Mouse (Mus musculus) CH12F3 (cell line): ENCODE data around the gene Gm11444.

Source experiments
- in situ Hi-C: fragments of 300-500 bp; cut with MboI; formaldehyde crosslinking; loops from 2 replicates; pipeline ENCODE4 v1.14.3; 2020; ENCODE audit warnings: low sequenced_read_pairs

The Gm11444 gene

GRCm38 (mm10) chr11:85836523-85837290 lies 13.4 kb downstream of the Gm11444 start:
- in situ Hi-C loops = no loop called here

- in situ Hi-C loops = no loop called here
Observed at GRCm38 (mm10) chr11:85835753-85836522, 14.2 kb downstream of the Gm11444 start.

GRCm38 (mm10) chr11:85835001-85835752 lies 15.0 kb downstream of the Gm11444 start:
- in situ Hi-C loops = no loop called here

GRCm38 (mm10) chr11:85834386-85834931 lies 15.7 kb downstream of the Gm11444 start:
- in situ Hi-C loops = no loop called here

GRCm38 (mm10) chr11:85833761-85834385 lies 16.3 kb downstream of the Gm11444 start:
- in situ Hi-C loops = no loop called here

GRCm38 (mm10) chr11:85833081-85833521 lies 17.0 kb downstream of the Gm11444 start:
- in situ Hi-C loops = no loop called here

GRCm38 (mm10) chr11:85832231-85832924 lies 17.8 kb downstream of the Gm11444 start, which contains the start of gene Tbx2:
Tbx2 (plus strand) TSS chr11:85832551.
- in situ Hi-C loops = no loop called here

GRCm38 (mm10) chr11:85831656-85832230 lies 18.4 kb downstream of the Gm11444 start:
- in situ Hi-C loops = no loop called here

GRCm38 (mm10) chr11:85830901-85831341 lies 19.2 kb downstream of the Gm11444 start:
- in situ Hi-C loops = no loop called here

GRCm38 (mm10) chr11:85829520-85830440 lies 20.4 kb downstream of the Gm11444 start:
- in situ Hi-C loops = no loop called here

- in situ Hi-C loops = no loop called here
Observed at GRCm38 (mm10) chr11:85828691-85829519, 21.2 kb downstream of the Gm11444 start.

GRCm38 (mm10) chr11:85827342-85827741 lies 22.8 kb downstream of the Gm11444 start:
- in situ Hi-C loops = no loop called here

GRCm38 (mm10) chr11:85825823-85826222 lies 24.3 kb downstream of the Gm11444 start:
- in situ Hi-C loops = no loop called here

- in situ Hi-C loops = no loop called here
Observed at GRCm38 (mm10) chr11:85825031-85825430, 25.1 kb downstream of the Gm11444 start.

- in situ Hi-C loops = no loop called here
Observed at GRCm38 (mm10) chr11:85823794-85824193, 26.3 kb downstream of the Gm11444 start.

GRCm38 (mm10) chr11:85823181-85823580 lies 27.0 kb downstream of the Gm11444 start:
- in situ Hi-C loops = no loop called here

- in situ Hi-C loops = no loop called here
Observed at GRCm38 (mm10) chr11:85821659-85822058, 28.5 kb downstream of the Gm11444 start.
